In genomic region chr5:75503673-75504072, GRCm38 (mm10) we compare ENCODE assay signal across 28 mouse cellular contexts.
"Had no signal": no experiment of that assay in that cellular context is flagged by ENCODE, and none has a peak within 500 bp of the region (broad histone marks: within the 10 kb centered on the region; RNA-seq: fewer than 3 reads in every experiment).

No protein-coding gene starts in this region.

- H3K4me1 ChIP-seq: heart, embryonic 10.5 days; heart, embryonic 12.5 days; intestine, embryonic 15.5 days; kidney, embryonic 15.5 days; limb, embryonic 13.5 days; limb, embryonic 15.5 days; liver, embryonic 13.5 days; liver, embryonic 15.5 days had no signal

- H3K27ac ChIP-seq: gastrocnemius, adult 2 months; heart, embryonic 10.5 days; hindbrain, embryonic 10.5 days; hindbrain, embryonic 12.5 days; hindbrain, embryonic 14.5 days; intestine, embryonic 15.5 days; kidney, embryonic 15.5 days; kidney, postnatal 0 days; limb, embryonic 13.5 days; limb, embryonic 15.5 days; liver, embryonic 13.5 days; liver, embryonic 15.5 days had no signal

- H3K4me3 ChIP-seq: gastrocnemius, adult 2 months; heart, embryonic 10.5 days; heart, embryonic 12.5 days; hindbrain, embryonic 10.5 days; hindbrain, embryonic 12.5 days; intestine, embryonic 15.5 days; kidney, embryonic 15.5 days; limb, embryonic 13.5 days; limb, embryonic 15.5 days; liver, embryonic 13.5 days; liver, embryonic 15.5 days had no signal

- H3K9ac ChIP-seq: heart, embryonic 12.5 days; hindbrain, embryonic 12.5 days; hindbrain, embryonic 14.5 days; intestine, embryonic 15.5 days; kidney, embryonic 15.5 days; limb, embryonic 13.5 days; limb, embryonic 15.5 days; liver, embryonic 13.5 days; liver, embryonic 15.5 days had no signal

- DNase-seq: gastrocnemius, adult 2 months; gastrocnemius, postnatal 10 days; gastrocnemius, postnatal 25 days; heart, adult 18-20 months; heart, postnatal 10 days; heart, postnatal 4 days; kidney, adult 18-20 months; kidney, adult 9 months; kidney, postnatal 14 days; kidney, postnatal 36 days; layer of hippocampus, adult 9-11 months; layer of hippocampus, postnatal 36 days; left cerebral cortex, postnatal 4 days; liver, embryonic 13.5 days had no signal

- H3K36me3 ChIP-seq: heart, embryonic 10.5 days; heart, embryonic 12.5 days; hindbrain, embryonic 10.5 days; hindbrain, embryonic 12.5 days; intestine, embryonic 15.5 days; kidney, embryonic 15.5 days; limb, embryonic 13.5 days; limb, embryonic 15.5 days; liver, embryonic 13.5 days; liver, embryonic 15.5 days had no signal

- H3K27me3 ChIP-seq: heart, embryonic 12.5 days; hindbrain, embryonic 12.5 days; intestine, embryonic 15.5 days; kidney, embryonic 15.5 days; limb, embryonic 13.5 days; limb, embryonic 15.5 days; liver, embryonic 13.5 days; liver, embryonic 15.5 days had no signal

- ATAC-seq: hindbrain, embryonic 16.5 days; inflammation-experienced regulatory T-cells, adult 6 months; intestine, embryonic 15.5 days; intestine, postnatal 0 days had no signal

- H3K9me3 ChIP-seq: heart, embryonic 10.5 days; heart, embryonic 12.5 days; hindbrain, embryonic 10.5 days; hindbrain, embryonic 12.5 days; intestine, embryonic 15.5 days; kidney, embryonic 15.5 days; limb, embryonic 13.5 days; limb, embryonic 15.5 days; liver, embryonic 13.5 days; liver, embryonic 15.5 days had no signal

- H3K4me2 ChIP-seq: heart, embryonic 12.5 days; hindbrain, embryonic 12.5 days; hindbrain, embryonic 14.5 days; intestine, embryonic 15.5 days; kidney, embryonic 15.5 days; limb, embryonic 13.5 days; limb, embryonic 15.5 days; liver, embryonic 13.5 days; liver, embryonic 15.5 days had no signal
